ENCODE assay signal across 10 mouse cellular contexts in the genomic region with DNA sequence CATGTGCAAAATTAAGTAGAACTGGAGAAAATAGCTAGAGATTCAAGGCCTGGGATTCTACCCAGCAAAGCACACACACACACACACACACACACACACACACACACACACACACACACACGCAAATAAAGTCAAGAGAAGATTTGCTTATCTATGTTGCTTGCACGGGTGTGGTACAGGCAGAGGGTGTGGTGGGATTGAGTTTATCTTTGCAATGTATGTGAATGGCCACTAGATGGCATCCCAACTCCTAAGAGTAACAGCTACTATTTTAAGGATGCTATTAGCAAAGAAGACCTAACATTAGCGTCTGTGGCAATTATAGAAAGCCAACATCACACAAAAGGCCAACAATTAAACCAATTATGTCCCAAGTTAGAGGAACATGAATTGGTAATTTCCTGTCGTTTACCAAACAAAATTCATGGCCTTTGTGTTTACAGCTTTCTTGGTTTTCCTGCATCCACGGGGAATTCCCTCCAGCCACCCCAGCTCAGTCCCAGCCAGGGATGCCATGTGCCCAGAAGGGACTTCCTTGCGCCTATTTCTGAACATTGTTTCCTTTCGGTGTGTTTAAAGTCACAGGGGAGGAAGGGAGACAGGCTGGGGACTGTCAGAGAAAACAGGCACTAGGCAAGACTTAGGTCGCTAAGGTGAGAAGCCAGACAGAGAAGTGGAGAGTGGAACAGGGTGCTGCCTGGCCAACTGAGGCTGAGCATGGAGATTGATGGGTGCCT. TPM values are rescaled to one million over a fixed set of nuclear protein-coding genes. Genes with fewer than 3 reads are reported as not detected.
DNase-seq lines count a peak whose midpoint lies in the region; ATAC-seq and TF ChIP-seq lines count a peak whose summit lies in the region.
"Had no signal": no experiment of that assay in that cellular context is flagged by ENCODE, and none has a peak within 500 bp of the region (broad histone marks: within the 10 kb centered on the region; RNA-seq: fewer than 3 reads in every experiment).

No protein-coding gene starts in this region.

- peak; percentile 92 for DNase-seq in heart, adult 11 months
- DNase-seq in B cell, adult 2 months: peak; percentile 48 to 57
- DNase-seq in ZHBTc4 (ENCODE audit: low read depth, low spot score): peak; percentile 75
- peak; percentile 73 for DNase-seq in embryonic facial prominence, embryonic 14.5 days (ENCODE audit: low spot score)
- peak; percentile 89 for DNase-seq in kidney, postnatal 0 days (ENCODE audit: low spot score)
- no peak for DNase-seq in urinary bladder, postnatal 10 days (ENCODE audit: low spot score)

- H3K36me3 ChIP-seq in heart, embryonic 12.5 days: no peaks in the 10 kb centered on the region
- no peaks in the 10 kb centered on the region for H3K36me3 ChIP-seq in embryonic facial prominence, embryonic 14.5 days (ENCODE audit: control insufficient read depth, insufficient read depth, low read length)
- H3K36me3 ChIP-seq in kidney, postnatal 0 days (ENCODE audit: insufficient read depth, low read length): no peaks in the 10 kb centered on the region
- H3K36me3 ChIP-seq: embryonic facial prominence, embryonic 15.5 days; midbrain, embryonic 12.5 days had no signal

- H3K4me2 ChIP-seq in heart, embryonic 12.5 days: no peak overlapping the region
- no peak overlapping the region for H3K4me2 ChIP-seq in embryonic facial prominence, embryonic 14.5 days (ENCODE audit: low read depth, low read length)
- H3K4me2 ChIP-seq in kidney, postnatal 0 days (ENCODE audit: low read length): no peak overlapping the region
- H3K4me2 ChIP-seq: embryonic facial prominence, embryonic 15.5 days; midbrain, embryonic 12.5 days had no signal

- peaks cover 4% of the 10 kb centered on the region; the same call in 1 of the 2 replicates for H3K9me3 ChIP-seq in heart, embryonic 12.5 days (replicated peaks)
- H3K9me3 ChIP-seq in embryonic facial prominence, embryonic 14.5 days (ENCODE audit: control insufficient read depth, low read length): no peaks in the 10 kb centered on the region
- H3K9me3 ChIP-seq in kidney, postnatal 0 days (replicated peaks; ENCODE audit: low read length): no peaks in the 10 kb centered on the region
- H3K9me3 ChIP-seq: embryonic facial prominence, embryonic 15.5 days; midbrain, embryonic 12.5 days had no signal

- 32% methylated on average over 8 of the region's 8 CpGs for WGBS in heart, embryonic 12.5 days
- 29% methylated on average over 8 of the region's 8 CpGs for WGBS in embryonic facial prominence, embryonic 14.5 days
- WGBS in kidney, postnatal 0 days: 36% methylated on average over 8 of the region's 8 CpGs

- no peak overlapping the region for H3K9ac ChIP-seq in heart, embryonic 12.5 days
- no peak overlapping the region for H3K9ac ChIP-seq in embryonic facial prominence, embryonic 14.5 days (ENCODE audit: low read depth, low read length)
- no peak overlapping the region for H3K9ac ChIP-seq in kidney, postnatal 0 days (ENCODE audit: low read depth, low read length)
- H3K9ac ChIP-seq: embryonic facial prominence, embryonic 15.5 days; midbrain, embryonic 12.5 days had no signal

- no peak overlapping the region for H3K27ac ChIP-seq in heart, embryonic 12.5 days (ENCODE audit: poor library complexity, severe bottlenecking)
- H3K27ac ChIP-seq in embryonic facial prominence, embryonic 14.5 days (replicated peaks; ENCODE audit: low read depth, low read length): no peak overlapping the region
- H3K27ac ChIP-seq in kidney, postnatal 0 days: no peak overlapping the region
- H3K27ac ChIP-seq: embryonic facial prominence, embryonic 15.5 days; midbrain, embryonic 12.5 days had no signal

- peak; percentile 89 for TF ChIP-seq CTCF in kidney, postnatal 0 days (IDR thresholded peaks at IDR 0.05; ENCODE audit: low read depth)

- H3K27me3 ChIP-seq in heart, embryonic 12.5 days (replicated peaks): no peaks in the 10 kb centered on the region
- H3K27me3 ChIP-seq in embryonic facial prominence, embryonic 14.5 days (replicated peaks; ENCODE audit: control insufficient read depth, insufficient read depth, low read length): no peaks in the 10 kb centered on the region
- no peaks in the 10 kb centered on the region for H3K27me3 ChIP-seq in kidney, postnatal 0 days (ENCODE audit: insufficient read depth, low read length)
- H3K27me3 ChIP-seq: embryonic facial prominence, embryonic 15.5 days; midbrain, embryonic 12.5 days had no signal

- H3K4me1 ChIP-seq in heart, embryonic 12.5 days (replicated peaks): no peaks in the 10 kb centered on the region
- H3K4me1 ChIP-seq in embryonic facial prominence, embryonic 14.5 days (ENCODE audit: control insufficient read depth, insufficient read depth, low read length): no peaks in the 10 kb centered on the region
- H3K4me1 ChIP-seq in kidney, postnatal 0 days (replicated peaks; ENCODE audit: insufficient read depth, low read length): no peaks in the 10 kb centered on the region
- H3K4me1 ChIP-seq: embryonic facial prominence, embryonic 15.5 days; midbrain, embryonic 12.5 days had no signal

- no peak for ATAC-seq in heart, embryonic 12.5 days (ENCODE audit: insufficient number of reproducible peaks, low FRiP score)
- ATAC-seq in embryonic facial prominence, embryonic 14.5 days (ENCODE audit: low read depth): no peak; the same call in 1 of the 2 replicates
- no peak for ATAC-seq in kidney, postnatal 0 days (replicated peaks; ENCODE audit: low FRiP score, low read depth)
- peak; percentile 91 for ATAC-seq in megakaryocyte progenitor cell, adult 5-6 weeks (replicated peaks; ENCODE audit: poor library complexity)

- H3K4me3 ChIP-seq in heart, embryonic 12.5 days: no peak overlapping the region
- no peak overlapping the region for H3K4me3 ChIP-seq in embryonic facial prominence, embryonic 14.5 days (ENCODE audit: low read depth, low read length)
- H3K4me3 ChIP-seq in kidney, postnatal 0 days (replicated peaks; ENCODE audit: low read depth, low read length): no peak overlapping the region
- H3K4me3 ChIP-seq: embryonic facial prominence, embryonic 15.5 days; midbrain, embryonic 12.5 days had no signal

RNA-seq across cellular contexts. Expression of gene Pik3r6, which starts 17.4 kb away (rescaled TPM):
- polyA plus RNA-seq in heart, embryonic 12.5 days (2016; fragmentation: Nextera tagmentation; extraction: Ambion mirVana): 2.1 and 3.1 TPM in 2 replicates
- 2.2 and 2.8 TPM in 2 replicates for polyA plus RNA-seq in embryonic facial prominence, embryonic 14.5 days (2014; fragmentation: Nextera tagmentation; extraction: Ambion mirVana)
- 3.9 and 4.2 TPM in 2 replicates for polyA plus RNA-seq in kidney, postnatal 0 days (2015; fragmentation: Nextera tagmentation; extraction: Ambion mirVana)
- total RNA-seq in megakaryocyte progenitor cell, adult 5-6 weeks (2015): 5.5 and 6.4 TPM in 2 replicates
- 6.8 and 9.8 TPM in 2 replicates for total RNA-seq in megakaryocyte progenitor cell, adult 5-6 weeks (2017)

RNA-seq across cellular contexts. Expression of gene Pik3r5, which starts 53.5 kb away (rescaled TPM):
- polyA plus RNA-seq in heart, embryonic 12.5 days (2016; fragmentation: Nextera tagmentation; extraction: Ambion mirVana): 0.14 and 0.21 TPM in 2 replicates
- polyA plus RNA-seq in embryonic facial prominence, embryonic 14.5 days (2014; fragmentation: Nextera tagmentation; extraction: Ambion mirVana): 0.48 and 1.1 TPM in 2 replicates
- polyA plus RNA-seq in kidney, postnatal 0 days (2015; fragmentation: Nextera tagmentation; extraction: Ambion mirVana): 0.21 and 0.23 TPM in 2 replicates
- 10.5 and 12.8 TPM in 2 replicates for total RNA-seq in megakaryocyte progenitor cell, adult 5-6 weeks (2015)
- total RNA-seq in megakaryocyte progenitor cell, adult 5-6 weeks (2017): 6.2 and 7.0 TPM in 2 replicates
